Mouse (Mus musculus) layer of hippocampus, adult 2 months (tissue): Measurements from ENCODE around the gene Mbnl1. TPM values are rescaled to one million over a fixed set of nuclear protein-coding genes. Genes with fewer than 3 reads are reported as not detected.
"Not testable (repeated sequence)": the region's sequence is repeated elsewhere in the genome, so short reads cannot be mapped to it uniquely, and the experiment has no call there.

Experiments
- DNase-seq, 2 experiments: peaks; one replicate each; pipeline ENCODE4 v3.0.0; 2022; ENCODE audit warnings: low spot score in 2 of 2
- H3K27ac ChIP-seq: fragments of 200-600 bp; 2 replicates; pipeline ENCODE4 v1.8.1; 2022
- H3K4me3 ChIP-seq: fragments of 200-600 bp; 2 replicates; pipeline ENCODE4 v1.8.1; 2022; ENCODE audit warnings: mild to moderate bottlenecking
- CTCF ChIP-seq: fragments of 200-600 bp; conservative IDR thresholded peaks from 2 replicates; pipeline ENCODE4 v1.8.1; 2022; ENCODE audit warnings: antibody characterized with exemption, mild to moderate bottlenecking, moderate library complexity
- long read RNA-seq, 2 experiments: library from polyadenylated mRNA; stranded (forward); transcript quantifications; one replicate each; pipeline ENCODE4 v2.0.0; 2021; ENCODE audit warnings: borderline mapping rate in 2 of 2
- total RNA-seq, 2 experiments: library from RNA; stranded (reverse); gene quantifications; 2 replicates each; pipeline ENCODE4 v1.2.3; 2021

Gene Mbnl1
- total RNA-seq, result 100 to 1,000 TPM; 121 to 127 TPM
- long read RNA-seq, experiment 1, full-length matches to known transcripts, result 2 of 14 reads
- long read RNA-seq, experiment 1, partial matches to known transcripts, result 7 of 14 reads
- long read RNA-seq, experiment 1, other reads (novel, unspliced or antisense), result 5 of 14 reads
- long read RNA-seq, experiment 2, full-length matches to known transcripts, result 6 of 21 reads
- long read RNA-seq, experiment 2, partial matches to known transcripts, result 6 of 21 reads
- long read RNA-seq, experiment 2, other reads (novel, unspliced or antisense), result 9 of 21 reads

DNA sequence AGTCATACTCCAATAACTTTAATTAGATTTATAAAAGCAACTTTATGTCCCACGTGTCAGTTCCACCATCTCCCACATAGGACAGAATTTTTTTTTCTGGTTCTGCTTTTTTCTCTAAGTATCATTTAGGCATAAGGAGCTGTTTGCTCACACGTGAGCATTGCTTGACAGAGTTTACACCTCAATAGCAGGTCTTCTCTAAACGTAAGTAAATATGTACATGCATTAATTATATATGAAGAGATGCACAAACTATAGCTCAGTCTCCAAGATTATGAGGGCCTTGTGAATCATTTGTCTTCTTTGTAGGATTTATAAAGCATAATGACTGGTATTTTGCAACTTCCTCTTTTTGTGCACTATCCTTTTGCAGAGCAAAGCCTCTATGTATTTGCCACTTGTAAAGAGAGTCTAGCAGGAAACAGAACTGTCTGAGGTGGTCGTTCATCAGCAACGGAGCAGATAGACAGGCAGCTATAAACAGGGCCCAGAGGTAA lies at the start of gene Mbnl1:
Gene Mbnl1 (plus strand): TSS at position 150 of the 497 bp plus-strand sequence.
- Histone ChIP-seq H3K4me3 (no peak within 1 kb of the TSS; the same call in 1 of the 2 replicates), H3K27ac (no peak within 1 kb of the TSS)
- no peak for TF ChIP-seq CTCF
- DNase-seq, result no peak

DNA sequence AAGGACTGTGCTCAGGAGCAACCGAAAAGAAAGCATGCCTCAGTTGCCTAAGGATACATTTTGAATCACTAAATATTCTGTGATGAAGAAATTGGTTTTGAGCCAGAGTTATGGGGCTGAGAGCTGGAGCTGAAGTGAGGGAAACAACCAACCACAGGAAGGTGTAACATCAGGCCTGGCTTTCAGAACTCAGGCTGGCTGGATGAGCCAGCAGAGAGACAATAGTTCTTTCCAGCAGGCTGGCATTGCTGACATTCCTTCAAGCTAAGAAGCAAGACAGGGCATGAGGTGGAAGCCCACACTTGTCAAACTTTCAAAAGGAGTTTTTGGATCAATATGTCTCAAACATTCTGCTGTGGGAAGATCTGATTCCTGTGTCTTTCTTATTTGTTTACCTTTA lies 48.5 kb upstream of the Mbnl1 start:
- no peak for TF ChIP-seq CTCF
- H3K4me3 ChIP-seq, result no peak overlapping the region
- no peak overlapping the region for H3K27ac ChIP-seq
- no peak for DNase-seq

DNA sequence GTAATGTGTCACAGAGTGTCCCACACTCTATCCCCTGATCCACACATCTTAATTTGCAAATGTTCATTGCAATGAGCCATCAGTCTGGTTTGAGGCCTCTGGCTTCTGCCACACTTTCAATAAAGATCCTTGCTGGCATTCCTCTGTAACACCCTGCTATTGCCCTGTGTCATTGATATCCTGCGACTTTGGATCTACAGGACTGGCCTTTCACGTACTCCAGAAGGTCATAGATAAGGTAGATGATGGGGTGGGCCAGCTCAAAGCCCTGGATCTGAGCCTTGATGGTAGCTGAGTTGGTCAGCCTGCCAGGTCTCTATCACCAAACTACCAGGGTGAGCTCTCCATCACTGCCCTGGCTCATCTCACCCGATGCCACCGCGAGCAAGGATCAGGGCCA lies 43.6 kb upstream of the Mbnl1 start:
- H3K4me3 ChIP-seq, result no peak overlapping the region
- TF ChIP-seq CTCF, result no peak
- no peak for DNase-seq
- H3K27ac ChIP-seq, result no peak overlapping the region

DNA sequence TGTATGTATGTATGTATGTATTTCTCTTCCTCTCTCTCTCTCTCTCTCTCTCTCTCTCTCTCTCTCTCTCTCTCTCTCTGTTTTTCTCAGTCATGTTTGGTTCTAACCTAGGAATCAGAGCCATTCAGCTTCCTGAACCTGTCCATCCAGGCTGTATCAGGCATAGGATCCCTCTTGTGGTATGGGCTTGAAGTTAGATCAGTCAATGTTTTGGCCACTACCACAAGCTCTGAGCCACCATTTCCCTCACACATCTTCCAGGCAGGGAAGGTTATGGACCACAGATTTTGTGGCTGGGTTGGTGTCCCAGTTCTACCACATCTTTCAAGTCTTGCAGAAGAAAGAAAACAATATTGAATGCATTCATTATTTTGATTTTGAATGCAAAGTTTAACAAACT lies 35.4 kb upstream of the Mbnl1 start:
- DNase-seq, result no peak
- H3K4me3 ChIP-seq, result no peak overlapping the region
- no peak overlapping the region for H3K27ac ChIP-seq
- no peak for TF ChIP-seq CTCF

DNA sequence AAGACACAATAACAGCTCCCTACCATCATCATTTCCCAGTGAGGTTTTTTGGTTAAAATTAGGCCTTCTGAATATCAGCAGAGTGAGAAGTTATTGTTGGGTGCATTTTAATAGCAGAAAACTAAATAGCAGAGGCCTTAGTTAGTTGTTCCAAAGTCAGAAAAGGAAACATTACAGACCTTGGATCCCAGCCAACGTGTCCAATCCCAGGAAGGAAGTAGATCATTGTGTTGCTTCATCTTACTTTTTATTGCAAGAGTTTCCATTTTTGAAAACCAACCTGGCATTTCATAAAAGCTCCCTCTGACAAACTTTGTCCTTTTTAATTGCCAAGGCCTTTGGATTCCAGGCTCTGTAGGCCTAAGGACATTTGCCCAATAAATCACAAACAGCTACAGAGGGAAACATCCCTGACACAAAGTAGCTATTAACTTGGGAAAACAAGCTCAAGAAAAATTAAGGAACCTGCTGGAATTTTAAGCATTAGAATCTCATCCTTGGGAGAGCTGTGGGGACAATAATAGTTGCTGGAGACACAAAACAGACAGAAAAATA lies 34.9 kb upstream of the Mbnl1 start:
- peak in 1 of 2 experiments; percentile 4 for DNase-seq
- TF ChIP-seq CTCF, result no peak
- Histone ChIP-seq H3K4me3 (no peak overlapping the region), H3K27ac (peak overlapping the region; percentile 43; the same call in 1 of the 2 replicates)

DNA sequence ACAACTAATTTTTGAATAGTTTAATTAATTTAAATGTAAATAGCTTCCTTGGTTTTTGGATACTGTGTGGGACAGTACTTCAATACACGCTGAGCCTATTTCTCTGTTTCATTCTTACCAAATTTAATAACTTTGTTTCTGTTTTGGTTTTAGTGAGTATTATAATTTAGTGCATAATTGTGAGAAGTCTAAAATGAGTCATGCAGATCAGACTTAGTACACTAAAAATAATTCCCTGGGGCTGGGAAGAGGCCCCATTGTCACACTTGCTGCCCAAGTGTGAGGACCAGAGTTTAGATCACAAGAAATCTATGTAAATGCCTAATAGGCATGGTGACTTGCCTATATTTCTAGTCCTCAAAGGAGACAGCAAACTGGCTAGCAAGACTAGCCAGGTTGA lies 33.9 kb upstream of the Mbnl1 start:
- no peak overlapping the region for H3K4me3 ChIP-seq
- no peak for DNase-seq
- no peak overlapping the region for H3K27ac ChIP-seq
- no peak for TF ChIP-seq CTCF

DNA sequence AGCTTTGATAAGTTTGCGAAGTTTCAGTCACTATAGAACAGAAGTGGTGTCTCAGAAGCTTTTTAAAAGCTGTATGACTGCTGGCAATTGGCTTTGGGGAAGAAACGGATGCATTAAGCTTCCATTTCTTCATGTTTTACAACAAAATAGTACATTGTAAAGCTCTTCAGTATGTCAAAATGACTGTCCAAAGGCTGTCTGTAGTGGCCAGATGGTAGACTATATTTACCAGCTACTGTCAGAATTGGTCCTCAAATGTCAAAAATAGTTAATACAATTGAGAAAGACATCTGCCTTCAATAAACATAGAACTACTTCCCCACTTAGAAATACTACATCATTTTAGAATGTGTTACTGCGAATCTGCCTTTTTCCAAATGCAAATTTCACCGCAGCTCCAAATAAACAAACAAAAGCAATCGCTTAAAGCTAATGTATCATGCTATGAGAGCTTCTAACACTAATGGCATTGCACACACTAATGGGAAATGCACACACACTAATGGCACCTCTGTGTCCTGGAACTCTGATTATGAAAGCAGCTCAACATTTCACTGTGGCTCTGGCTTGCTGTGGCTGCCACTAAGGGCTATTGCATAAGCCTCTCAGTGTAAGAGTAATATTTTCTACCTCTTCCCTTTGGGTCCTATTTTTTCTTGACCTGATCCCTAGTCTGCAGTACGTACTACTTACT lies 10.7 kb upstream of the Mbnl1 start:
- DNase-seq, result no peak
- Histone ChIP-seq H3K4me3 (no peak overlapping the region), H3K27ac (no peak overlapping the region)
- no peak for TF ChIP-seq CTCF

DNA sequence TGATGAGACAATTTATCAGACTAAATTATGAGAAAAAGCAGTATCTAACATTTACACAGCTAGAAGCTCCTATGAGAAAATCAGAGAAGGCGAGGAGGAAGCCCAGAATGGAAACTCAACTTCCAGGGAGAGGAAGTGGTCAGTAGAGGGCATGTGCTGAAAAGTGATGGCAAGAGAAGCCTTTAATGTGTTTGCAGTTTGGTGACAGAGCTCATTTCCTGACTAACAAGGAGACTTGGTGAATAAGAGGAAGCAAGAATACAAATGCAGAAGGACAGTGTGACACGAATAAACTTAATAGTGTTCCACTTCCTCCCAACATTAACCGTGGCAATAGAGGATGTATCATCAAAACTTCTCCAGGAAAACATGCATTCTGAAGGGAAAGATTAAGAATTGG lies 4.0 kb upstream of the Mbnl1 start:
- H3K4me3 ChIP-seq, DNase-seq, H3K27ac ChIP-seq: not testable (repeated sequence)

DNA sequence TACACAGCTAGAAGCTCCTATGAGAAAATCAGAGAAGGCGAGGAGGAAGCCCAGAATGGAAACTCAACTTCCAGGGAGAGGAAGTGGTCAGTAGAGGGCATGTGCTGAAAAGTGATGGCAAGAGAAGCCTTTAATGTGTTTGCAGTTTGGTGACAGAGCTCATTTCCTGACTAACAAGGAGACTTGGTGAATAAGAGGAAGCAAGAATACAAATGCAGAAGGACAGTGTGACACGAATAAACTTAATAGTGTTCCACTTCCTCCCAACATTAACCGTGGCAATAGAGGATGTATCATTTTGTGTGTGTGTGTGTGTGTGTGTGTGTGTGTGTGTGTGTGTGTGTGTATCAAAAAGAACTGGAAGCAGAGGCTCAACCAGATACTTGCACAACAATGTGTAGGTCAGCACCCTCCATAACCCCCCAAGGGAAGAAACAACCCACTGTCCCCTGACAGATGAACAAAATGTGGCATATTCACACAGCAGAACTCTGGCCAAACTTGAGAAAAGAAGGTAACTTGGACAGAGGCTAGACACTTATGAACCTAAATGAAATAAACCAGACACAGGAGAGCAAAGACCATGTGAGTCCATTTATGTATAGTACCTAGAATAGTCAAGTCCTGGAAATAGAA lies 3.3 kb upstream of the Mbnl1 start:
- H3K27ac ChIP-seq, DNase-seq, H3K4me3 ChIP-seq: not testable (repeated sequence)

DNA sequence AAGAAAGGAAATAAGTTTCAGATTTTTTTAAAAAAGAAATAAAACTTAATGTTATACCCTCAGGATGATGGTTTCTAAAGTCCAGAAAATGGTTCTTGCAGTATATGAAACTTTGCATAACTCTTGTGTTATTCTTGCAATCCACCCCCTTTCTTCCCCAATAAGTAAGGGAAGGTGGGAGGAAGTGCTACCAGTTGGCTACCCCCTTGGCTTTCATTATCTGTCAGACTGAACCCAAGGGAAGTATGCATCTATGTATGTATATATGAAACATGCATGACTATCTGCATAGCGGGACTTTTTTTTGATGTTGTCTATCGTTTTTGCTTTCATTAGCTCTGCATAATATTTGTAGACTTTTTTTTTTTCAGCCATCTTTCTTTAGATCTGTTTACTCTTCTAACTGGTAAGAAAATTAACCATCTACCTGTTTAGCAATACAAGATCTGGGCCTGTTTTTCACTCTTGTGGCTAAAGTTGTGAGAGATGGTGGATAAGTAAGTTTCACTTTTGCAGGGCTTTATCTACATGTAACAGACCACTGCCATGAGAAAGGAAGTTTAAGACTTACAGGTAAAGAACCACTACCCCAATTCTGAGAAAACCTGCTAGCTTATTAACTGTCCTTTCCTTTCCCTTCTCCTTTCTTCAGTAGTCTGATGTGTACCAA lies 484 bp upstream of the Mbnl1 start:
- H3K27ac ChIP-seq, result no peak overlapping the region
- no peak overlapping the region for H3K4me3 ChIP-seq
- TF ChIP-seq CTCF, result no peak
- DNase-seq, result no peak

DNA sequence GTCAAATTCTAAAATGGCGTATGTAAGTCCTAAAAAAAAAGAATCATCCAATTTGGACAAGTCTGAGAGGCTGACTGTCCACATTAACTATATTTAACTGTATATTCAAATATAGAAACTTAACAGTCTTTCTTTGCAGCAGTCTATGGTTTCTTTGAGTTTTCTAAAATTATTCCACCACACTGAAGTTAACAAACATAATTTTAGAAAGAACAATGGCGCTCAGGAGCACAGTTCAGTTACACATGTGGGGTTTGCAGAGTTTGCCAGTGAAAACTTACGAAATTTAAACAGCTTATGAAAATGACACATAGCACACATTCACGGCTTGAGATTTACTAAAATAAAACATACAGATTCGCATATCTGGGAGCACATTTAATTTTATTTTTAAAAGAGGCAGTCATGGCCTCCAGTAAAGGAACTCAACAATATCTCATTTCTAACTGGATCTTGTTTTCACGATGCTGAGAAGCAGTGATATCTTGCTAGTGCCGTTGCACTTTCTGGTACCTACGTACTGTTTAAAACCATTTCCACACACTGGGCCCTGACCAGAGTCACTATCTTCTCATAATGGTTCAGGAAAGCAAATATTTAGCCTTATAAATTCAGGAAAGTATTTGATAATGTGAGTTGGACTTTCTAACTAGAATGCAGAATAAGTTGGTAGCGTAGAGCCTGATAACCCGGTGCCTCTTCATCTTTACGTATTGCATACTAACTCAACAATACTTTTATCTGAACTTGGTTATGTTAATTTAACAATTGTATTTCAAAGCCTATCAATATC lies 1.4 kb downstream of the Mbnl1 start:
- Histone ChIP-seq H3K4me3 (peak overlapping the region; percentile 1; the same call in 1 of the 2 replicates), H3K27ac (peak overlapping the region; percentile 36)
- DNase-seq, result no peak
- TF ChIP-seq CTCF, result no peak

DNA sequence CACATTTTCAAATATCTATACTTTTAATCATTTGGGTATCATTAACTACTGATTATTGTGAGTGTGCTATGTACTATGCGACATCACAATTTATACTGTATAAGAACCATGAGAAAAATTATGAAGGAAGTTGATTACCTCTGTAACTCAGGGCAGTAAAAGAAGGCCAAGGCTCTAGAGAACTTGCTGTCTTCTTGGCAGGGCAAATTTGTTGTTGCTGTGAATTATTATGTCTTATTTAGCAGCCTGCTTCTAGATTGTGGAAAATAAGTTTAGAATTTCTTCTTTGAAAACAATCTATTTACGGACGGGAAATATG lies 2.0 kb downstream of the Mbnl1 start:
- Histone ChIP-seq H3K4me3 (peak overlapping the region; percentile 1; the same call in 1 of the 2 replicates), H3K27ac (peak overlapping the region; percentile 36; the same call in 1 of the 2 replicates)
- TF ChIP-seq CTCF, result no peak
- DNase-seq, result no peak
